In genomic region chr9:58063531-58063930, GRCm38 (mm10) we compare ENCODE assay signal across 10 mouse cellular contexts. TPM values are rescaled to one million over a fixed set of nuclear protein-coding genes. Genes with fewer than 3 reads are reported as not detected.
DNase-seq lines count a peak whose midpoint lies in the region; ATAC-seq and TF ChIP-seq lines count a peak whose summit lies in the region.
"Had no signal": no experiment of that assay in that cellular context is flagged by ENCODE, and none has a peak within 500 bp of the region (broad histone marks: within the 10 kb centered on the region; RNA-seq: fewer than 3 reads in every experiment).

Gene Stra6, plus strand, starts transcription at chr9:58063788.

- H3K4me3 ChIP-seq in kidney, embryonic 16.5 days (ENCODE audit: low read length) = no peak within 1 kb of the TSS
- H3K4me3 ChIP-seq in embryonic facial prominence, embryonic 13.5 days = no peak within 1 kb of the TSS
- no peak within 1 kb of the TSS for H3K4me3 ChIP-seq in forebrain, postnatal 0 days (ENCODE audit: low read depth, low read length)
- H3K4me3 ChIP-seq in midbrain, embryonic 11.5 days (ENCODE audit: low read depth, low read length) = no peak within 1 kb of the TSS
- no peak within 1 kb of the TSS for H3K4me3 ChIP-seq in thymus, adult 2 months (ENCODE audit: control insufficient read depth, insufficient read depth, low read length)

- DNase-seq in kidney, adult 18-20 months = no peak
- no peak for DNase-seq in forebrain, postnatal 0 days
- DNase-seq in midbrain, embryonic 11.5 days (ENCODE audit: low spot score, missing footprints) = peak; percentile 41
- no peak for DNase-seq in thymus, adult 2 months
- DNase-seq in spleen, postnatal 14 days (ENCODE audit: low spot score in 2 of 2) = no peak
- DNase-seq in right cerebral cortex, postnatal 36 days (ENCODE audit: low spot score in 2 of 2) = no peak
- DNase-seq: gastrocnemius, postnatal 10 days; heart, postnatal 10 days had no signal

- H3K27me3 ChIP-seq in kidney, embryonic 16.5 days (ENCODE audit: insufficient read depth, low read length) = peaks cover 3% of the 10 kb centered on the region; the same call in 1 of the 2 replicates
- peaks cover 18% of the 10 kb centered on the region for H3K27me3 ChIP-seq in embryonic facial prominence, embryonic 13.5 days
- H3K27me3 ChIP-seq in forebrain, postnatal 0 days (ENCODE audit: insufficient read depth, low read length) = no peaks in the 10 kb centered on the region
- H3K27me3 ChIP-seq in midbrain, embryonic 11.5 days (ENCODE audit: control insufficient read depth, insufficient read depth, low read length) = no peaks in the 10 kb centered on the region
- H3K27me3 ChIP-seq in thymus, adult 2 months (ENCODE audit: control insufficient read depth, insufficient read depth, low read length) = no peaks in the 10 kb centered on the region

- no peaks in the 10 kb centered on the region for H3K9me3 ChIP-seq in kidney, embryonic 16.5 days (ENCODE audit: low read length)
- H3K9me3 ChIP-seq in embryonic facial prominence, embryonic 13.5 days = no peaks in the 10 kb centered on the region
- no peaks in the 10 kb centered on the region for H3K9me3 ChIP-seq in forebrain, postnatal 0 days (ENCODE audit: low read length)
- H3K9me3 ChIP-seq in midbrain, embryonic 11.5 days (ENCODE audit: control insufficient read depth, low read length) = no peaks in the 10 kb centered on the region

- ATAC-seq in kidney, embryonic 16.5 days (ENCODE audit: low FRiP score, low TSS enrichment) = no peak
- ATAC-seq in embryonic facial prominence, embryonic 13.5 days (ENCODE audit: insufficient number of reproducible peaks, insufficient read depth, low FRiP score, low TSS enrichment, low read depth) = no peak
- no peak for ATAC-seq in forebrain, postnatal 0 days
- no peak for ATAC-seq in midbrain, embryonic 11.5 days (ENCODE audit: low FRiP score)

- 12% methylated on average over 3 of the region's 3 CpGs for WGBS in kidney, embryonic 16.5 days
- WGBS in embryonic facial prominence, embryonic 13.5 days = 19% methylated on average over 3 of the region's 3 CpGs
- WGBS in forebrain, postnatal 0 days = 28% methylated on average over 3 of the region's 3 CpGs
- WGBS in midbrain, embryonic 11.5 days = 40% methylated on average over 3 of the region's 3 CpGs
- WGBS in thymus, adult 2 months = 12% methylated on average over 3 of the region's 3 CpGs

- no peaks in the 10 kb centered on the region for H3K4me1 ChIP-seq in kidney, embryonic 16.5 days (ENCODE audit: insufficient read depth, low read length)
- peaks cover 32% of the 10 kb centered on the region for H3K4me1 ChIP-seq in embryonic facial prominence, embryonic 13.5 days
- peaks cover 22% of the 10 kb centered on the region for H3K4me1 ChIP-seq in forebrain, postnatal 0 days (ENCODE audit: insufficient read depth)
- peaks cover 20% of the 10 kb centered on the region for H3K4me1 ChIP-seq in midbrain, embryonic 11.5 days (ENCODE audit: control insufficient read depth, insufficient read depth, low read length)
- no peaks in the 10 kb centered on the region for H3K4me1 ChIP-seq in thymus, adult 2 months (replicated peaks; ENCODE audit: control insufficient read depth, insufficient read depth, low read length)

- H3K4me2 ChIP-seq in kidney, embryonic 16.5 days (replicated peaks; ENCODE audit: low read depth, low read length) = no peak within 1 kb of the TSS
- H3K4me2 ChIP-seq in embryonic facial prominence, embryonic 13.5 days = no peak within 1 kb of the TSS
- no peak within 1 kb of the TSS for H3K4me2 ChIP-seq in forebrain, postnatal 0 days (ENCODE audit: low read depth)
- H3K4me2 ChIP-seq in midbrain, embryonic 11.5 days = no peak within 1 kb of the TSS

- H3K9ac ChIP-seq in kidney, embryonic 16.5 days (replicated peaks; ENCODE audit: low read length) = no peak within 1 kb of the TSS
- H3K9ac ChIP-seq in embryonic facial prominence, embryonic 13.5 days = no peak within 1 kb of the TSS
- no peak within 1 kb of the TSS for H3K9ac ChIP-seq in forebrain, postnatal 0 days
- no peak within 1 kb of the TSS for H3K9ac ChIP-seq in midbrain, embryonic 11.5 days (ENCODE audit: low read length)

- TF ChIP-seq CTCF in forebrain, postnatal 0 days (IDR thresholded peaks at IDR 0.05; ENCODE audit: low read depth) = no peak
- TF ChIP-seq CTCF in thymus, adult 2 months (IDR thresholded peaks at IDR 0.05; ENCODE audit: borderline replicate concordance, control insufficient read depth, extremely low read depth, insufficient read depth, low read length, poor library complexity) = no peak

- no peaks in the 10 kb centered on the region for H3K36me3 ChIP-seq in kidney, embryonic 16.5 days (ENCODE audit: insufficient read depth, low read length)
- H3K36me3 ChIP-seq in embryonic facial prominence, embryonic 13.5 days = no peaks in the 10 kb centered on the region
- no peaks in the 10 kb centered on the region for H3K36me3 ChIP-seq in forebrain, postnatal 0 days (ENCODE audit: insufficient read depth)
- H3K36me3 ChIP-seq in midbrain, embryonic 11.5 days (ENCODE audit: control insufficient read depth, insufficient read depth, low read length) = no peaks in the 10 kb centered on the region
- H3K36me3 ChIP-seq in thymus, adult 2 months (ENCODE audit: control insufficient read depth, insufficient read depth, low read length) = no peaks in the 10 kb centered on the region

- no peak for TF ChIP-seq POLR2A in thymus, adult 2 months (IDR thresholded peaks at IDR 0.05; ENCODE audit: control insufficient read depth, extremely low read depth, insufficient read depth, low read length, poor library complexity)

- H3K27ac ChIP-seq in kidney, embryonic 16.5 days (ENCODE audit: low read length) = no peak within 1 kb of the TSS
- no peak within 1 kb of the TSS for H3K27ac ChIP-seq in embryonic facial prominence, embryonic 13.5 days
- 0 out of 2 replicates have a peak within 1 kb of the TSS, but pooled peaks have one; percentile 15 for H3K27ac ChIP-seq in forebrain, postnatal 0 days (ENCODE audit: low read depth, low read length)
- no peak within 1 kb of the TSS for H3K27ac ChIP-seq in midbrain, embryonic 11.5 days (ENCODE audit: low read depth, low read length)
- H3K27ac ChIP-seq in thymus, adult 2 months (ENCODE audit: control insufficient read depth, insufficient read depth, low read length) = no peak within 1 kb of the TSS

RNA-seq across cellular contexts. Expression of gene Stra6, which starts in this region (rescaled TPM):
- polyA plus RNA-seq in kidney, embryonic 16.5 days (2015; fragmentation: Nextera tagmentation; extraction: Ambion mirVana) = 24.1 and 34.2 TPM in 2 replicates
- polyA plus RNA-seq in embryonic facial prominence, embryonic 13.5 days (2015; fragmentation: Nextera tagmentation; extraction: Ambion mirVana) = 11.5 and 14.3 TPM in 2 replicates
- 13.9 and 16.2 TPM in 2 replicates for total RNA-seq in forebrain, postnatal 0 days (2014; rRNA removed)
- polyA plus RNA-seq in forebrain, postnatal 0 days (2015; fragmentation: Nextera tagmentation; extraction: Ambion mirVana) = 9.6 and 11.0 TPM in 2 replicates
- 7.3 and 9.7 TPM in 2 replicates for polyA plus RNA-seq in midbrain, embryonic 11.5 days (2014; fragmentation: Nextera tagmentation; extraction: Ambion mirVana)
- 5.2 and 6.1 TPM in 2 replicates for polyA plus RNA-seq in thymus, adult 2 months (2012; rRNA removed)
